ENCODE assay signal across 8 mouse cellular contexts in the genomic region with DNA sequence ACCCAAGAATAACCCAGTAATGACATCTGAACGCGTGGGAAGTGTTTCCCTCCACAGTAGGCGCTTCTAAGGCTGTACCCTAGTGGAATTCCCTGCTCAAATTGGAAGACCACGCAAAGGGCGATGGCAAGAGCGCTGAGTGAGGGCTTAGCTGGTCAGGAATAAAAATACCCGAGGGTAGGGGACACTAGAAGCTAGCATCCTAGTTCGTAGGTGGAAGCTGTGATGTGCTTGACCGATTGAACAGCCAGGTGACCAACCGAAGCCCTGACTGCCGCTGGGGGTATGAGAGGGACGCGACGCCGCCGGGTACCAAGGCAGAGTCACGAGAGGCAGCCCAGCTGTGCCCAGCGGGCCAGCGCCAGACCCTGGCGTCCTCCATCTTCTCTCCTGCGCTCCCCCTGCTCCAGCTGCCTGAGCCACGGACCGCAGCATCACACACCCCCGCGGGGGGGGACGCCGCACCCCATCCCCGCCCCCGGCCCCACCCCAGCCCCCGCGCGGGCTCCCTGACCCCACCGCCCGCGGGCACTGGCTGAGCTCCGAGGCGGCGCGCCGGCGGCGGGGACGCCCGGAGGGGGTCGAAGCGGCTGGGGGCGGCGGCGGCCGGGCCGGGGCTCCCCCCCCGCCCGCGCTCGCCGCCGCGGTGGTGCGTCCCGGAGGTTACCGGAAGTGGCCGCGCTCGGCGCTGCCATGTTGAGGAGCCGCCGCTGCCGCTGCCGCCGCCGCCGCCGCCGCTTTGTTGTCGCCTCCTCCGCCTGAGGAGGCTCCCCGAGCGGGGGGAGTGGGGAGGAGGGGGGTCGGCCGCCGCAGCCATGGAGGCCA. TPM values are rescaled to one million over a fixed set of nuclear protein-coding genes. Genes with fewer than 3 reads are reported as not detected.
DNase-seq lines count a peak whose midpoint lies in the region; ATAC-seq and TF ChIP-seq lines count a peak whose summit lies in the region.

A gene (plus strand): TSS at position 694 of the 825 bp plus-strand sequence.

- peak within 1 kb of the TSS; percentile 93 for H3K4me3 ChIP-seq in lung, embryonic 16.5 days (ENCODE audit: low read length)
- H3K4me3 ChIP-seq in thymus, adult 2 months (ENCODE audit: control insufficient read depth, insufficient read depth, low read length): peak within 1 kb of the TSS; percentile 96

- 0% methylated on average over 23 of the region's 81 CpGs for WGBS in lung, embryonic 16.5 days
- 3% methylated on average over 73 of the region's 81 CpGs for WGBS in thymus, adult 2 months

- no peak for TF ChIP-seq CTCF in thymus, adult 2 months (IDR thresholded peaks at IDR 0.05; ENCODE audit: borderline replicate concordance, control insufficient read depth, extremely low read depth, insufficient read depth, low read length, poor library complexity)

- H3K27me3 ChIP-seq in lung, embryonic 16.5 days (ENCODE audit: control insufficient read depth, insufficient read depth, low read depth, low read length): no peaks in the 10 kb centered on the region
- H3K27me3 ChIP-seq in thymus, adult 2 months (ENCODE audit: control insufficient read depth, insufficient read depth, low read length): no peaks in the 10 kb centered on the region

- DNase-seq in MN1 (ENCODE audit: low spot score): peak; percentile 80
- peak; percentile 75 for DNase-seq in cerebellum, adult 9-10 months
- peak; percentile 84 for DNase-seq in heart, postnatal 4 days
- DNase-seq in layer of hippocampus, adult 9-11 months: peak; percentile 69
- DNase-seq in ovary, adult 18-20 months (ENCODE audit: low spot score): peak; percentile 59
- peak; percentile 74 for DNase-seq in thymus, adult 2 months

- H3K4me2 ChIP-seq in lung, embryonic 16.5 days (ENCODE audit: low read depth, low read length): peak within 1 kb of the TSS; percentile 63

- H3K4me1 ChIP-seq in lung, embryonic 16.5 days (replicated peaks; ENCODE audit: control insufficient read depth, insufficient read depth, low read length): peaks cover 24% of the 10 kb centered on the region
- H3K4me1 ChIP-seq in thymus, adult 2 months (replicated peaks; ENCODE audit: control insufficient read depth, insufficient read depth, low read length): peaks cover 7% of the 10 kb centered on the region

- peak; percentile 75 for ATAC-seq in frontal cortex, adult (ENCODE audit: low TSS enrichment)
- peak; percentile 89 for ATAC-seq in lung, embryonic 16.5 days (ENCODE audit: low read depth)

- peak within 1 kb of the TSS; percentile 96 for H3K27ac ChIP-seq in lung, embryonic 16.5 days (ENCODE audit: low read length)
- peak within 1 kb of the TSS; percentile 14; the same call in 1 of the 2 replicates for H3K27ac ChIP-seq in thymus, adult 2 months (ENCODE audit: control insufficient read depth, insufficient read depth, low read length)

- no peaks in the 10 kb centered on the region for H3K9me3 ChIP-seq in lung, embryonic 16.5 days (ENCODE audit: control insufficient read depth, low read length)

- H3K9ac ChIP-seq in lung, embryonic 16.5 days (ENCODE audit: low read length): peak within 1 kb of the TSS; percentile 95

- H3K36me3 ChIP-seq in lung, embryonic 16.5 days (ENCODE audit: control insufficient read depth, insufficient read depth, low read length): no peaks in the 10 kb centered on the region
- no peaks in the 10 kb centered on the region for H3K36me3 ChIP-seq in thymus, adult 2 months (ENCODE audit: control insufficient read depth, insufficient read depth, low read length)

- TF ChIP-seq POLR2A in thymus, adult 2 months (IDR thresholded peaks at IDR 0.05; ENCODE audit: control insufficient read depth, extremely low read depth, insufficient read depth, low read length, poor library complexity): 0 out of 2 replicates have a peak, but pooled peaks have one; percentile 33

RNA-seq across cellular contexts. Expression of the gene that starts here (rescaled TPM):
- total RNA-seq in heart, postnatal 4 days (2021): 10 to 100 TPM; 36.7 to 41.3 TPM
- 32.9 and 38.2 TPM in 2 replicates for polyA plus RNA-seq in lung, embryonic 16.5 days (2015; fragmentation: Nextera tagmentation; extraction: Ambion mirVana)
- polyA plus RNA-seq in thymus, adult 2 months (2012; rRNA removed): 35.4 and 35.9 TPM in 2 replicates

Comparison
In these comparisons a context has a peak if more than half of its experiments do, and no peak if none do; other contexts are left out.
1. Peak in every context shown above with its lines: DNase-seq, ATAC-seq, H3K4me3 ChIP-seq and H3K27ac ChIP-seq.